Mouse (Mus musculus) cortical plate, adult 2 months (tissue): ENCODE measurements around the gene Tubb2b.

Experiments
- CTCF ChIP-seq: fragments of 200-500 bp; IDR thresholded peaks from 2 replicates; pipeline ENCODE4 v1.5.1; 2011; ENCODE audit warnings: mild to moderate bottlenecking, control low read depth, low read length; ENCODE audit not compliant: insufficient read depth; ENCODE audit errors: extremely low read depth
- POLR2A ChIP-seq: fragments of 200-500 bp; IDR thresholded peaks from 2 replicates; pipeline ENCODE4 v1.6.1; 2011; ENCODE audit warnings: mild to moderate bottlenecking, low read length, control low read depth; ENCODE audit not compliant: insufficient read depth; ENCODE audit errors: extremely low read depth

GRCm38 (mm10) chr13:34089358-34089757 is 40.9 kb downstream of the Tubb2b start:
- TF ChIP-seq CTCF (no peak), POLR2A (no peak)
